Mouse (Mus musculus) embryonic facial prominence, embryonic 14.5 days (tissue): Measurements from ENCODE around the gene Chid1. TPM values are rescaled to one million over a fixed set of nuclear protein-coding genes. Genes with fewer than 3 reads are reported as not detected.

Experiments
- ATAC-seq: fragments of 200-750 bp; cut with Nextera tagmentation; 2 replicates; pipeline ENCODE4 v1.8.0; 2017; ENCODE audit warnings: low read depth, moderate number of reproducible peaks, moderate TSS enrichment
- DNase-seq: peaks from one replicate; pipeline ENCODE4 v3.0.0-alpha.2; 2015; ENCODE audit warnings: low spot score
- H3K27ac ChIP-seq: fragments of 300-500 bp; sonication (generic); replicated peaks from 2 replicates; pipeline ENCODE4 v1.5.1; 2014; ENCODE audit warnings: low read depth, mild to moderate bottlenecking, low read length, moderate library complexity
- H3K27me3 ChIP-seq: fragments of 300-500 bp; sonication (generic); replicated peaks from 2 replicates; pipeline ENCODE4 v1.6.1; 2014; ENCODE audit warnings: low read length; ENCODE audit not compliant: control insufficient read depth, insufficient read depth
- H3K36me3 ChIP-seq: fragments of 300-500 bp; sonication (generic); 2 replicates; pipeline ENCODE4 v1.6.1; 2014; ENCODE audit warnings: low read length, mixed read lengths; ENCODE audit not compliant: control insufficient read depth, insufficient read depth
- H3K4me1 ChIP-seq: fragments of 300-500 bp; sonication (generic); 2 replicates; pipeline ENCODE4 v1.6.1; 2014; ENCODE audit warnings: antibody characterized with exemption, low read length; ENCODE audit not compliant: control insufficient read depth, insufficient read depth
- H3K4me2 ChIP-seq: fragments of 300-500 bp; sonication (generic); 2 replicates; pipeline ENCODE4 v1.6.1; 2014; ENCODE audit warnings: low read depth, mild to moderate bottlenecking, low read length, moderate library complexity, mixed read lengths
- H3K4me3 ChIP-seq: fragments of 300-500 bp; sonication (generic); 2 replicates; pipeline ENCODE4 v1.5.1; 2014; ENCODE audit warnings: low read depth, mild to moderate bottlenecking, low read length
- H3K9ac ChIP-seq: fragments of 300-500 bp; sonication (generic); 2 replicates; pipeline ENCODE4 v1.6.1; 2014; ENCODE audit warnings: low read depth, mild to moderate bottlenecking, low read length, moderate library complexity, mixed read lengths
- H3K9me3 ChIP-seq: fragments of 300-500 bp; sonication (generic); 2 replicates; pipeline ENCODE4 v1.6.1; 2016; ENCODE audit warnings: low read length; ENCODE audit not compliant: control insufficient read depth
- WGBS: fragments of 180-500 bp; shearing (Covaris S2); extraction: QIAGEN DNeasy Blood & Tissue Kit; methylation state at CpG from one replicate; pipeline ENCODE4 v1.1.7; 2014; 5-methylcytosine and 5-hydroxymethylcytosine counted together
- polyA plus RNA-seq: library from polyadenylated mRNA; unstranded; fragments of >200 nt; fragmentation: Nextera tagmentation; extraction: Ambion mirVana; gene quantifications from 2 replicates; pipeline ENCODE4 v1.2.1, GENCODE M21; 2014

Gene Chid1
- polyA plus RNA-seq, 1 experiment from 2014 or later: 47.4 TPM

- Histone ChIP-seq H3K36me3 (no peaks in the 10 kb centered on the region), H3K4me3 (peak overlapping the region; percentile 38), H3K4me2 (peak overlapping the region; percentile 70), H3K9me3 (no peaks in the 10 kb centered on the region), H3K4me1 (peaks cover 31% of the 10 kb centered on the region), H3K27ac (no peak overlapping the region), H3K27me3 (peaks cover 69% of the 10 kb centered on the region), H3K9ac (peak overlapping the region; percentile 54; the same call in 1 of the 2 replicates)
- WGBS: 4% methylated on average over 5 of the region's 5 CpGs
- no peak for ATAC-seq
- DNase-seq: no peak
Observed at GRCm38 (mm10) chr7:141462333-141462821, 77.3 kb downstream of the Chid1 start.

- Histone ChIP-seq H3K27me3 (peaks cover 69% of the 10 kb centered on the region), H3K9me3 (no peaks in the 10 kb centered on the region), H3K4me3 (peak overlapping the region; percentile 38), H3K4me2 (peak overlapping the region; percentile 70), H3K27ac (no peak overlapping the region), H3K36me3 (no peaks in the 10 kb centered on the region), H3K9ac (peak overlapping the region; percentile 54), H3K4me1 (peaks cover 26% of the 10 kb centered on the region)
- 4% methylated on average over 27 of the region's 59 CpGs for WGBS
- ATAC-seq (no peak), DNase-seq (no peak)
Observed at GRCm38 (mm10) chr7:141461521-141462332, 77.9 kb downstream of the Chid1 start.

GRCm38 (mm10) chr7:141460391-141461113, 79.1 kb downstream of the Chid1 start, which contains the start of gene Cracr2b:
TSS of gene Cracr2b (plus strand) at chr7:141461094.
- Histone ChIP-seq H3K9me3 (no peaks in the 10 kb centered on the region), H3K4me3 (peak within 1 kb of the TSS; percentile 38), H3K9ac (peak within 1 kb of the TSS; percentile 54), H3K4me1 (peaks cover 21% of the 10 kb centered on the region), H3K36me3 (no peaks in the 10 kb centered on the region), H3K27ac (no peak within 1 kb of the TSS), H3K4me2 (peak within 1 kb of the TSS; percentile 70), H3K27me3 (peaks cover 63% of the 10 kb centered on the region)
- 73% methylated on average over 15 of the region's 15 CpGs for WGBS
- DNase-seq (no peak), ATAC-seq (no peak)

- no peak for DNase-seq
- H3K36me3 ChIP-seq: no peaks in the 10 kb centered on the region
- H3K4me3 ChIP-seq: no peak overlapping the region
- H3K27me3 ChIP-seq: peaks cover 57% of the 10 kb centered on the region
- H3K4me1 ChIP-seq: peaks cover 16% of the 10 kb centered on the region
- H3K9me3 ChIP-seq: no peaks in the 10 kb centered on the region
- no peak overlapping the region for H3K27ac ChIP-seq
- H3K9ac ChIP-seq: no peak overlapping the region
- H3K4me2 ChIP-seq: no peak overlapping the region
- 64% methylated on average over 5 of the region's 5 CpGs for WGBS
- no peak for ATAC-seq
Observed at GRCm38 (mm10) chr7:141460001-141460390, 79.7 kb downstream of the Chid1 start.

- Histone ChIP-seq H3K27me3 (peaks cover 50% of the 10 kb centered on the region), H3K4me3 (no peak overlapping the region), H3K4me2 (no peak overlapping the region), H3K36me3 (no peaks in the 10 kb centered on the region), H3K4me1 (peaks cover 9% of the 10 kb centered on the region; the same call in 1 of the 2 replicates), H3K9me3 (no peaks in the 10 kb centered on the region), H3K9ac (no peak overlapping the region), H3K27ac (no peak overlapping the region)
- WGBS: 88% methylated on average over 17 of the region's 17 CpGs
- ATAC-seq (no peak), DNase-seq (no peak)
Observed at GRCm38 (mm10) chr7:141459301-141459711, 80.4 kb downstream of the Chid1 start.

- Histone ChIP-seq H3K9ac (no peak overlapping the region), H3K4me3 (no peak overlapping the region), H3K27me3 (peaks cover 44% of the 10 kb centered on the region), H3K4me2 (no peak overlapping the region), H3K36me3 (no peaks in the 10 kb centered on the region), H3K4me1 (0 out of 2 replicates have a peak, but pooled peaks cover 8% of the 10 kb centered on the region), H3K9me3 (no peaks in the 10 kb centered on the region), H3K27ac (no peak overlapping the region)
- no peak for ATAC-seq
- 89% methylated on average over 11 of the region's 11 CpGs for WGBS
- DNase-seq: no peak
Observed at GRCm38 (mm10) chr7:141458661-141459060, 81.0 kb downstream of the Chid1 start.

- Histone ChIP-seq H3K27ac (no peak overlapping the region), H3K9me3 (no peaks in the 10 kb centered on the region), H3K27me3 (peaks cover 38% of the 10 kb centered on the region), H3K4me1 (0 out of 2 replicates have a peak, but pooled peaks cover 8% of the 10 kb centered on the region), H3K9ac (no peak overlapping the region), H3K4me2 (no peak overlapping the region), H3K36me3 (no peaks in the 10 kb centered on the region), H3K4me3 (no peak overlapping the region)
- no peak for ATAC-seq
- 77% methylated on average over 15 of the region's 15 CpGs for WGBS
- DNase-seq: no peak
Observed at GRCm38 (mm10) chr7:141457986-141458660, 81.5 kb downstream of the Chid1 start.

GRCm38 (mm10) chr7:141457236-141457635, 82.4 kb downstream of the Chid1 start:
- H3K36me3 ChIP-seq: peaks cover 2% of the 10 kb centered on the region; the same call in 1 of the 2 replicates
- DNase-seq (no peak), ATAC-seq (no peak)
- H3K27me3 ChIP-seq: peaks cover 30% of the 10 kb centered on the region
- H3K4me2 ChIP-seq: no peak overlapping the region
- WGBS: 89% methylated on average over 14 of the region's 14 CpGs
- no peak overlapping the region for H3K9ac ChIP-seq
- 0 out of 2 replicates have a peak, but pooled peaks cover 8% of the 10 kb centered on the region for H3K4me1 ChIP-seq
- no peaks in the 10 kb centered on the region for H3K9me3 ChIP-seq
- H3K27ac ChIP-seq: no peak overlapping the region
- H3K4me3 ChIP-seq: no peak overlapping the region
